Mouse (Mus musculus): Measurements from ENCODE around the gene Crtap. TPM values are rescaled to one million over a fixed set of nuclear protein-coding genes. Genes with fewer than 3 reads are reported as not detected.

Gene Crtap
- 10 to 100 TPM; 89.9 to 96.4 TPM for total RNA-seq (2021)
- long read RNA-seq, experiment 1, transcript Crtap-201 (7 exons, 1,674 nt) = major isoform, 188 of 203 reads
- long read RNA-seq, experiment 1, partial matches to known transcripts = 6 of 203 reads
- long read RNA-seq, experiment 1, other reads (novel, unspliced or antisense) = 9 of 203 reads
- long read RNA-seq, experiment 2, transcript Crtap-201 (7 exons, 1,674 nt) = major isoform, 58 of 63 reads
- long read RNA-seq, experiment 2, partial matches to known transcripts = 2 of 63 reads
- long read RNA-seq, experiment 2, other reads (novel, unspliced or antisense) = 3 of 63 reads

GRCm38 (mm10) chr9:114389905-114390748, at the start of gene Crtap:
TSS of gene Crtap (minus strand) at chr9:114390675.
- peak; percentile 83 for DNase-seq

- DNase-seq = no peak
These were observed 45.2 kb upstream of the Crtap start for GRCm38 (mm10) chr9:114435668-114436067.

- DNase-seq = no peak
These were observed 37.8 kb upstream of the Crtap start for GRCm38 (mm10) chr9:114428103-114428834.

GRCm38 (mm10) chr9:114427425-114427824, 37.0 kb upstream of the Crtap start:
- DNase-seq = no peak

GRCm38 (mm10) chr9:114426201-114426600, 35.7 kb upstream of the Crtap start:
- DNase-seq = no peak

GRCm38 (mm10) chr9:114425576-114425975, 35.1 kb upstream of the Crtap start:
- DNase-seq = no peak

- DNase-seq = no peak
These were observed 31.3 kb upstream of the Crtap start for GRCm38 (mm10) chr9:114421797-114422196.

- no peak for DNase-seq
These were observed 30.6 kb upstream of the Crtap start for GRCm38 (mm10) chr9:114421045-114421444.

- no peak for DNase-seq
These were observed 30.0 kb upstream of the Crtap start for GRCm38 (mm10) chr9:114420443-114420842.

GRCm38 (mm10) chr9:114418187-114418586, 27.7 kb upstream of the Crtap start:
- peak; percentile 69 for DNase-seq

- no peak for DNase-seq
These were observed 26.4 kb upstream of the Crtap start for GRCm38 (mm10) chr9:114416646-114417517.

- peak; percentile 62 for DNase-seq
These were observed 25.2 kb upstream of the Crtap start for GRCm38 (mm10) chr9:114415701-114416100.

GRCm38 (mm10) chr9:114413866-114414265, 23.4 kb upstream of the Crtap start:
- DNase-seq = no peak

- no peak for DNase-seq
These were observed 21.9 kb upstream of the Crtap start for GRCm38 (mm10) chr9:114412406-114412805.

- no peak for DNase-seq
These were observed 20.8 kb upstream of the Crtap start for GRCm38 (mm10) chr9:114411295-114411694.

GRCm38 (mm10) chr9:114410313-114410862, 19.9 kb upstream of the Crtap start:
- DNase-seq = no peak

GRCm38 (mm10) chr9:114407676-114408075, 17.2 kb upstream of the Crtap start:
- peak; percentile 30 for DNase-seq

GRCm38 (mm10) chr9:114401685-114402080, 11.2 kb upstream of the Crtap start:
- no peak for DNase-seq

- DNase-seq = peak; percentile 86
These were observed 10.6 kb upstream of the Crtap start, which contains the start of the genes Glb1 and Tmppe for GRCm38 (mm10) chr9:114400949-114401684. TSS of gene Glb1 (plus strand) at chr9:114401076. TSS of gene Tmppe (plus strand) at chr9:114401105.

GRCm38 (mm10) chr9:114400588-114400948, 10.1 kb upstream of the Crtap start:
- no peak for DNase-seq

- DNase-seq = no peak
These were observed 9.2 kb upstream of the Crtap start for GRCm38 (mm10) chr9:114399680-114400079.

All from adrenal gland, postnatal 10 days (tissue).